Mouse (Mus musculus): ENCODE measurements around the gene Tmprss9.
A peak's percentile ranks its signal among the peaks of the same experiment; 100 is the strongest.

The Tmprss9 gene

DNA sequence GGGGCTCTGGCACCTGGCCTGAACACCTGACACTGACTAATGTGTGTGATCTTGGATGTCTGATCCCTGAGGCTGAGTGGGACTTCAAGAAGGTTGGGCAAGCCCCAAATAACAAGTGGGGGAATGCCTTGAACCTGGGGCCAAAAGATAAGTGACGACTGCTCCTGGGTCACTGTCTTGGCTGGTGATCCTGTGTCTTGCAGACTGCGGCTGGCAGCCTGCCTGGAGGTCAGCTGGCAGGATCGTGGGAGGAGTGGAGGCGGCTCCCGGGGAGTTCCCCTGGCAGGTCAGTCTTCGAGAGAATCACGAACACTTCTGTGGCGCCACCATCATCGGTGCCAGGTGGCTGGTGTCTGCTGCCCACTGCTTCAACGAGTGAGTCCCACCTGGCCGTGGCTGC is 15.5 kb downstream of the Tmprss9 start:
- DNase-seq (ENCODE audit: low read depth, low spot score): no peak

GRCm38 (mm10) chr10:80895100-80895499 is 23.5 kb downstream of the Tmprss9 start:
- DNase-seq (ENCODE audit: low read depth, low spot score): no peak

GRCm38 (mm10) chr10:80895697-80896096 is 24.0 kb downstream of the Tmprss9 start:
- DNase-seq (ENCODE audit: low read depth, low spot score): peak; percentile 41

- no peak for DNase-seq (ENCODE audit: low read depth, low spot score)
Measured at GRCm38 (mm10) chr10:80896581-80897485, 25.2 kb downstream of the Tmprss9 start.

GRCm38 (mm10) chr10:80897861-80898510 is 26.3 kb downstream of the Tmprss9 start:
- peak; percentile 69 for DNase-seq (ENCODE audit: low read depth, low spot score)

GRCm38 (mm10) chr10:80899074-80899473 is 27.4 kb downstream of the Tmprss9 start:
- no peak for DNase-seq (ENCODE audit: low read depth, low spot score)

DNA sequence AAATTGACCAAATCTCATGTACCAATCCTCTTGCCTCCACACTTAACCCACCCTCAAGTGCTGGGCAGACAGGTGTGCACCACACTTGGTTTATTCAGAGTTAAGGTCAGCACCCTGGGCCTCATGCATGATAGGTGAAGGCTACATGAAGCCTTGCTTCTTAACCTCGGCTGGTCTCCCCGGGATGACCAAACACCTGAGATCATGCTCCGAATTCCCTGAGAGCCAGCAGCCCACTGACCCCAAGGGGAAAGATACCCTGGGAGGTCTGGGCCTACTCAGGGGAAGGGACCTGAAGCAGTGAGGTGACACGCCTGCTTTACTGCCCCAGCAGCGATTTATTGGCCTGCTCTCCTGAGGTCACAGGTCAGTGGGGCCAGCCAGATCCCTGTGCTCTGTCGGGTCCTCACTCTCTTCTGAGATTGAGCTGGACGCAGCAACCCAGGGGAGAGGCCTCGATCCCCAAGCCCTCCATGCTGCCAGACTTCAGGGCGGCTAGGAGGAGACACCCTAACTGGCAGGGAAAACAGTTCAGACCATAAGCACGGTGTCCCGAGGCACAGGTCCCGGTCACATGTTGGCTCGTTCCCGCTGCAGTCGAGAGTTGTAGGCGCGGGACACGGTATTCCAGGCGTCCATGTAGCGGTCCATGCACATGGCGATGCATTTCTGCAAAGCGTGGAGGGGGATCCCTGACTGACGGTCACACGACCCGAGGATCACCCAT is 28.1 kb downstream of the Tmprss9 start:
- DNase-seq (ENCODE audit: low read depth, low spot score): no peak

DNA sequence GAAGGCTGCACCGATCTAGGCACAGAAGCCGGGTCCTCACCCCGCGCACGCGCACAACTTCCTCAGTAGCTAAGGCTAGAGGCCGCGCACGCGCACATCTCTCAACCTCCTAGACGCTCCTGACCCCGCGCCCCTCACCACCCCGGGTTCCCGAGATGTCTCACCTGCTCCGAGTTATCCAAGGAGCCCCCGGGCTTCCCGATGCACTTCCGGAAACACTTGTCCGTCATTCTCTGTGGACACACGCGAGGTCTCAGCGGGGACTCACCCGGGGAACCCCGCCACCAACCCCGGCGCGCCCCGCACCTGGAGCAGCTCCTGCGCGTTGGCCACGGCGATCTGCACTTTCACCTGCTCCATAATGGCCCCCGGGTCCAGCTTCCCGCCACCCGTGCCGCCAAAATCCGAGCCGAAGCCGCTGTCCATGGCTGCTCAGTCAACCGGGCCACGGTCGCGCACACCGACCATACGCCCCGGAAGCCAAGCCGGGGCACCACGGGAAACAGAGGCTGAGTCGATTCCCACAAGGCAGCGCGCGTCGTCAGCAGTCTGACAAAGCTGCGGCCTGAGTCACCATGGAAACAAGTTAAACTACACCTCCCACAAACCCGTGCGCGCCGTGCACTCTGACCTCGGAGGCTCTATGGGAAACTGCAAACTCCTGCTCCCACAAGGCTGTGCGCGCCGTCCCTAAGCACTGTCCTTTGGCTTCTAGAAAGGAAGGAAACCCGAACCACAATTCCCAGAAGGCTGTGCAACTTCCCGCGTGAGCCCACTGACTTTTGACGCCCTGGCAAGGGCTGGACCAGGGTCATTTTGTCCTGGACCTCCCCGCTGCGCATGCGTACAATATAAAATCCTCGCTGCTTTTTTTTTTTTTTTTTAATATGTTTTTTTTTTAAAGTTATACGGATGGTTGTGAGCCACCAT is 28.9 kb downstream of the Tmprss9 start, which contains the start of gene Timm13:
Timm13 (minus strand) TSS at position 652 of the 930 bp plus-strand sequence.
- DNase-seq (ENCODE audit: low read depth, low spot score): peak; percentile 100

DNA sequence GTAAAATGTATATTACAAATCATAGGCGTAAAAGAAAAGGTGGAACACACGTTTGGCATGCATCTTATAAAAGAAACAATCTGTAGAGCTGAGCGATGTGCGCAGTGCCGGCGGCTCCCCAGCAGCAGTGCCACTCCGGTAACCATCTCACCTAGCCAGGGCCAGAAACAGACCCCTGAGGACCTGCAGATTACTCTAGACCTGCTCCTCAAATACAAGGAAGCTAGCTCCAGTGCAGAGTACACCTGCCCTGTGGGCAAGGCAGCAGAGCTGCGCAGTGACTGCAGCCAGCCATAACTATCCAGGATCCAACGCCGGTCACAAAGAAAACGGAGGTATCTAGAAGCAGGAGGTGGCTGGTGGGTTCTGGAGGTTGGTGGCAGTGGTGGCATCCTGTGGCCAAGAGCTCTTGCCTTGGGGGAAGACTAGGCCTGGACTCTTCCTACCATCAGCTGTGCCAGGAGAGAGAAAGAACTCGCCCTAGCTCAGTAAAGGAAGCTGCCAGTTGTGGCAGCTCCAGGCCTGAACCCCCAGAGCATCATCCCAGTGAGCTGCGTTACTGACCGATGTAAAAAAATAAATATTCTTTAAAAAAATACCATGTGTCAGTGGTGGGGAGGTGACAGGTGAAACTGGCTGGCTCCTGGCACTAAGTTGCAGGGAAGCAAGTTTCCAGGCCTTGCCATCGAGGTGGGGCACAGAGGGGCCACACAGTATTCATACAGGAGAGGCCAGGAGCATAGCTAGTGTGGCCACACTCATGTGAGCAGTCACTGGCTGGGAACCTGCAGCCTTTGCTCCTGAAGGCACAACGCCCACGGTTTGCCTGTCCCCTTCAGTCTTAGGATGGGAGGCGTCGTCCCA is 30.0 kb downstream of the Tmprss9 start:
- DNase-seq (ENCODE audit: low read depth, low spot score): no peak

DNA sequence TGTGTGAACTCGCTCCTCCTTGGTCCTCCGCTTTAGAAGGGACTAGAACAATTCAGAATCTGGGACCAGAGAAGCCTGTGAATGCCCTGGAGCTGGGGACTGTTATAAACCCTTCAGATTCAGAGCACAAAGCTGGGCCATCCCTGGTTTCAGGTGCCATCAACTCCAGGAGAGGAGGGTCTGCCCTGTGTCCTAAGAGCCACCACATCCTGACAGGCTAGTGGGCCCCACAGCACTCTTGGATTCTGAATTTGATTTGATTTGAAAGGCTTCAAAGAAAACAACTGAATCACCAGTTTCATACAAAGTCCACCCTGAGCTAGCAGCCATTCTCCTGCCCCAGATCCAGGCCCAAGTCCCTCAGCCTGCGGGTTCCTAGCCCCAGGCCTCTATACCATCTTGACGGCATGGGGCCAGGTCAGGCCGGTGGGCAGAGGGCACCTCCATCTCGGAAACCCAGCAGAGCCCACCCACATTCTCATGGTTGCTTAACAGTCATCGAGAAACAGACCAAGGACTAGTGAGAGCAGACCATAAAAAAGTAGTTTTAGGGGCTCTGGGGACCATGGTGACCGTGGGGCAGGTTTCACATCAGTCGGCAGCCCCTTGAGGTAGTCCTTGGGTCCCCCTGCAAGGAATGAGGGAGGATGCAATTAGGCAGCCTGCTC is 30.8 kb downstream of the Tmprss9 start:
- DNase-seq (ENCODE audit: low read depth, low spot score): no peak

- DNase-seq (ENCODE audit: low read depth, low spot score): no peak
Measured at GRCm38 (mm10) chr10:80903282-80903681, 31.6 kb downstream of the Tmprss9 start.

DNA sequence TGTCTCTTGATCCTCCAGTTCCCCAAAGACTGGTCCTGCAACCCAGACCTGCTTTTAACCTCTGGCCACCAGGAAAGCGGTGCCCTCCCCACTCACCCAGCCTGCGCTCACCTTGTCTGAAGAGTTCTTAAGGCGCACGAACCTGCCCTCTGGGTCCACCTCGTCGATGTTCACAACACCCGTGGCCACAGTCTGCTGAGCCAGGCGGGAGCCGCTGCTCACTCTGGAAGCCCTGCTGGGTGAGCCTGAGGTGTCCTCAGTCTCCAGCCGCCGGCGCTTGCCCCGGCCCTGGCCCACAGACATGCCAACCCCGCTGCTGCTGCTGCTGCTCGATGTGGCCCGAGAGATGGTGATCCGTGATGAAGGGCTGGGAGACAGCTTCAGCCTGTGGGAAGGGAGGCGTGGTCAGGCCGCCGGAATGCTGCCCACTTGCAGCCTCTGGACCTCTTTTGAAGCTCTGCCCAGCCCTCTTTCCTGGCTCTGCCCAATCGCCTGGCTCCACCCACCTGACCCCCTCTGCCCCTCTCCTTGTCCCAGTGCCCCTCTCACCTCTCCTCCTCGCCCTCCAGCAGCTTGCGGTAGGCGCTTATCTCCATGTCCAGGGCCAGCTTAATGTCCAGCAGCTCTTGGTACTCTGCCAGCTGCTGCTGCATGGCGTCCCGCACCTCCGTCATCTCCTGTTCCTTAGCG is 32.5 kb downstream of the Tmprss9 start:
- DNase-seq (ENCODE audit: low read depth, low spot score): no peak

GRCm38 (mm10) chr10:80904709-80905108 is 33.1 kb downstream of the Tmprss9 start:
- no peak for DNase-seq (ENCODE audit: low read depth, low spot score)

DNA sequence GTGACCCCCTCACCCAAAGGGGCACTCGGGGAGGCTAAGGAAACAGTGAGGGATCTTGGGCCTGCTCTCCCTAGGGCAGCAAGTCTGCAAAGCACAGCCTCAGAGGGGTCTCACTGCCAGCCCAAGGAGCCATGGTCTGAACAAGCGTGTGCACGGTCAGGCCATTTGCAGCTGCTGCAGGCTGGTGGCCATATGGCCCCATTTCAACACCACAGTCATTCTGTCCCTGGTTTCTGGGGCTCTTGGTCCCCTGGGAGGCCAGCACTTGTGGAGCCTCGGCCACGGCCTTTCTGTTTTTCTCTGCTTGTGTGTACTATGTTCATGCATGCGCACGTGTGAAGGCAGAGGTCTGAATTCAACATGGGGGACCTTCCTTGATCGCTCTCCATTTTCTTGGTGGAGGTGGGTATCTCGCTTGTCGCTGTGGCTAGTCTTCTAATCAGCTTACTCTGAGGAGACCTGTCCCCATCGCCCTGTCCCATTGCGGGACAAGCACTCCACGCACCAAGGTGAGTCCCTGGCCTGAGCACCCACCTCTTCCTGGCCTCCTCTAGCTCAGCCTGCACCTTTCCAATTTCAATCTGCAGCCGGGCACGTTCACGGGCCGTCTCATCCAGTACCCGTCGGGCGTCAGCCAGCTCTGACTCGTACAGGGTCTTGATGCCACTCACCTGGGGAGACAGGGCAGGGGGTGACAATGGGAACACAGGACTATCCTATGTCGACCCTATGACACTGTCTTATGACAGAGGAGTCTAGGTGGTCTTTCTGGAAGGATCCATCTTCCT is 37.9 kb downstream of the Tmprss9 start:
- DNase-seq (ENCODE audit: low read depth, low spot score): no peak

- DNase-seq (ENCODE audit: low read depth, low spot score): no peak
Measured at GRCm38 (mm10) chr10:80911354-80911753, 39.7 kb downstream of the Tmprss9 start.

DNA sequence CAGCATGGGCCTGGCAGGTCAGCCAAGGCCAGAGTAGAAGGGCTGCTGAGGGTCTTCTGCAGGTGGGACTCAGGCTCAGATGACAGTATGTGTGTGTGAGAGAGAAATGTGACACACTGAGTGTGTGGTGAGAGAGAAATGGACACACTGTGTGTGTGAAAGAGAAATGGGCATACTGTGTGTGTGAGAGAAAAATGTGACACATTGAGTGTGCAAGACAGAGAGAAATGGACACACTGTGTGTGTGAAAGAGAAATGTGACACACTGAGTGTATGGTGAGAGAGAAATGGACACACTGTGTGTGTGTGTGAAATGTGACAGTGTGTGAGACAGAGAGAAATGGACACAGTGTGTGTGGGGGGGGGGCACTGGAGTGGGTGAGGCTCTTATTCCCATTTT is 40.2 kb downstream of the Tmprss9 start:
- DNase-seq (ENCODE audit: low read depth, low spot score): no peak

DNA sequence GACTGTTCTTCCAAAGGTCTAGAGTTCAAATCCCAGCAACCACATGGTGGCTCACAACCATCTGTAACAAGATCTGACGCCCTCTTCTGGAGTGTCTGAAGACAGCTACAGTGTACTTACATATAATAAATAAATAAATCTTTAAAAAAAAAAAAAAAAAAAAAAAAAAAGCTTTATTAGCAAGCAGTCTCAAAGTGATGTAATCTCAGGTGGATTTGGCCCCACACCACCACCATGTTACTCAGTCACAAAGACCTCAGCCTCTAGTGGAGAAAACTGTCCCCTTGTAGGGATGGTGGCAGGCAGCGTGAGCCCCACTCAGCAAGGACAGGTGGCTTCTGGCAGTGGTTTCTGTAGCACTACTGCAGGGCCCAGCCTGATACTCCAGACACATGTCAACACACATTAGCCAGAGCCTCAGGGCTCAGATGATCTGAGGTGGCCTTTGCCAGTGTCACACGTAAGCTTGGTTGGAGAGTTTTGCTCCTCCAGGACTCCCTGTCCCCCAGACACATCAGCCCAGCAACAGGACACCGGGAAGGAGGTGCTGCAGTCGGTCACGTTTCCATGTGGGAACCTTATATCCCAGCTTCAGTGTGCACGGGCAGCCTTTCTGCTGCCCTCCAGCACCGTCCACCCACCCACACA is 41.8 kb downstream of the Tmprss9 start:
- no peak for DNase-seq (ENCODE audit: low read depth, low spot score)

DNA sequence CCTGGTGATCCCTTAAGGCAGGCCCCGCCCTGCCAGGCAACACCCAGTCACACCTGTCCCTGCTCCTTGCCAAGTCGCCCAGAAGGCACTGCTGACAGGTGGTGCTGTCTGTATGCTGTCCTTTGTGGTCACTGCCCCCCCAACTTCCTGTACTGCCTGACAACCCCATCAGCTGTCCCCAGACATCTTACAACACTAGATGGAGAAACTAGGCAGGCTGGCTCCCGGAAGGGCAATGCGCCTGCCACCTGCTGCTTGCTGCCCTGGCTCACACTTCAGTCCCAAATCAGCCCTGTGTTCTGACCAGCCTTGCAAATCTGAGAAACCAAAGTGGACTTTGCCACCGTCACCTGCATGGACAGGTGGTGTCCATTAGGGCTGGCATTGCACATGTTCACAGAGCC is 42.6 kb downstream of the Tmprss9 start:
- DNase-seq (ENCODE audit: low read depth, low spot score): no peak
